Mouse (Mus musculus): ENCODE data around the gene Grik3. TPM values are rescaled to one million over a fixed set of nuclear protein-coding genes. Genes with fewer than 3 reads are reported as not detected.

Gene Grik3
- polyA plus RNA-seq, 1 experiment from 2014 or later: 0.62 TPM

DNA sequence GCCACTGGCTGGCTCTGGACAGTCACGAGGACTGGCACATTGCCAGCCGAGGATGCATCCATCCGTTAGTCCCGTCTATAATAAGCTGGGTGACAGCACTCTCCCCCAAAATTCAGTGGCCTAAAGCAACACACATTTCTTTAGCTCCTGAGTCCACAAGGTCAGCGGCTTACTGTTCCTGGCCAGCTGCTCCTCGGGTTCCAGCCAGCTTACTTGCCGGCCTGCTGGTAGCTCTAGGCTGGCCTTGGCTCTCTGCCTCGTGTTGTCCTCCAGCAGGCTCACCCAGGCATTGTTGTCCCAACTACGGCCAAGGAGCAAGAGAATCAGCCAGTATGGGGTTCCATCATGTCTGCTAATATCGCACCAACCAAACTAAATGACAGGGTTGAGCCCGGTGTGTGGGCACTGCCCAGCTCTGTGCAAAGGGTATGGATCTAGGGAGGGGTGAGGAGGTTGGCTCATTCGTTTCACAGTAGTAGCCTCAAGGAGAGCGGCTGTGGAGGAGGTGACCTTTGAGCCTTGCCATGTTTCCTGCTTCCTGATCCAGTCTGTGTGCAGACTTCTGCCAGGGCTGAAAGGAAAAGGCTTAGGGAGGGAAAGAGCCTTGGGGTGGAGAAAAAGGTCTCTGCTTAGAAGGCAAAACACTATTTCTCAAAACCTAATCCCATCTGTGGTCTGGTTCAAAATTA, 146.3 kb downstream of the Grik3 start:
- no peak overlapping the region for H3K4me3 ChIP-seq
- H3K4me2 ChIP-seq: no peak overlapping the region
- no peaks in the 10 kb centered on the region for H3K27me3 ChIP-seq
- no peak overlapping the region for H3K27ac ChIP-seq
- no peaks in the 10 kb centered on the region for H3K36me3 ChIP-seq
- WGBS: 64% methylated on average over 13 of the region's 13 CpGs
- no peak for ATAC-seq (ENCODE audit: insufficient number of reproducible peaks, insufficient read depth, low FRiP score, low TSS enrichment, low read depth)
- H3K9me3 ChIP-seq: no peaks in the 10 kb centered on the region
- peaks cover 26% of the 10 kb centered on the region for H3K4me1 ChIP-seq
- H3K9ac ChIP-seq: no peak overlapping the region

DNA sequence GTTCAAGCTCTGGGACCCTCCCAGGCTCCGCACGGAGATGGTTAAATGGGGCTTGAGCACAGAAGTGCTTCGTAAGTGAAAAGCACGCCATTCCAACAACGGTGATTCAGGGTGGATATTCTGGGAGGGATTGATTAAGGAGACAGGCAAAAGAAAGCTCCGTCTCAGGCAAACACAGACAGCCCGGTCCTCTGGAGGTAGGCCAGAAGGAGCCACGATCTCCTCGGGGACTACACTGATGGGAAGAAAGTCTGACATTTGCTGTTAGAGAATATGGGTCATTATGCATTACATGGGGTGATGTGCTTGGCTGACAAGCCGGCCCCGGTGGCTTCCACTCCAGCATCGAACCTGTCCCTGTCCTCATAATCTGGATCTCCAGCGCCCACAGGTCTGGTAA, 146.9 kb downstream of the Grik3 start:
- no peaks in the 10 kb centered on the region for H3K27me3 ChIP-seq
- no peak overlapping the region for H3K4me3 ChIP-seq
- H3K4me1 ChIP-seq: peaks cover 26% of the 10 kb centered on the region
- H3K4me2 ChIP-seq: no peak overlapping the region
- ATAC-seq (ENCODE audit: insufficient number of reproducible peaks, insufficient read depth, low FRiP score, low TSS enrichment, low read depth): no peak
- H3K27ac ChIP-seq: no peak overlapping the region
- no peak overlapping the region for H3K9ac ChIP-seq
- no peaks in the 10 kb centered on the region for H3K9me3 ChIP-seq
- no peaks in the 10 kb centered on the region for H3K36me3 ChIP-seq
- WGBS: 70% methylated on average over 13 of the region's 13 CpGs

DNA sequence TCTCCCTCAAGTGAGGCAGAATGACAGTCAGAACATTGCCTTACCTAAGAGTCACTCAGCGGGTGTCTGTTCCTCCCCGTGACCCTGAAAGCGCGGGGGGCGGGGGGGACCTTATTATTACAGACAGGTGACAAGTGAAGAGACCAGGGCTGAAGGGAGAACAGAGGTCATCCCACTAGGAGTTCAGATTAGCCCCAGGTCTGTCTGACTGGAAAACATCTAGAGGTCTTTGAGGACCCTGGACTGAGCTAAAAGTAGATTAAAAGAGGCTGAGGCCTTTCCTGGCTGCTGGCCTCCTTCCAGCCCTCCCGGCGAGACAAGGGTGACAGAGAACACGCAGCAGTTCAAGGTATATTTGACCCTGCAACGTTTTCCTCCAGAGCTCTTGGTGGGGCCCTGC, 150.0 kb downstream of the Grik3 start:
- no peak overlapping the region for H3K4me2 ChIP-seq
- H3K36me3 ChIP-seq: no peaks in the 10 kb centered on the region
- no peak overlapping the region for H3K9ac ChIP-seq
- no peak overlapping the region for H3K4me3 ChIP-seq
- peaks cover 4% of the 10 kb centered on the region; the same call in 1 of the 2 replicates for H3K27me3 ChIP-seq
- peaks cover 26% of the 10 kb centered on the region for H3K4me1 ChIP-seq
- no peak overlapping the region for H3K27ac ChIP-seq
- WGBS: 63% methylated on average over 9 of the region's 9 CpGs
- H3K9me3 ChIP-seq: no peaks in the 10 kb centered on the region
- no peak for ATAC-seq (ENCODE audit: insufficient number of reproducible peaks, insufficient read depth, low FRiP score, low TSS enrichment, low read depth)

- Histone ChIP-seq H3K4me3 (no peak overlapping the region), H3K4me2 (no peak overlapping the region), H3K27me3 (peaks cover 4% of the 10 kb centered on the region; the same call in 1 of the 2 replicates), H3K9me3 (no peaks in the 10 kb centered on the region), H3K27ac (no peak overlapping the region), H3K36me3 (no peaks in the 10 kb centered on the region), H3K9ac (no peak overlapping the region), H3K4me1 (peaks cover 26% of the 10 kb centered on the region)
- 81% methylated on average over 15 of the region's 15 CpGs for WGBS
- ATAC-seq (ENCODE audit: insufficient number of reproducible peaks, insufficient read depth, low FRiP score, low TSS enrichment, low read depth): no peak
Measured at GRCm38 (mm10) chr4:125640921-125641663, 150.6 kb downstream of the Grik3 start.

DNA sequence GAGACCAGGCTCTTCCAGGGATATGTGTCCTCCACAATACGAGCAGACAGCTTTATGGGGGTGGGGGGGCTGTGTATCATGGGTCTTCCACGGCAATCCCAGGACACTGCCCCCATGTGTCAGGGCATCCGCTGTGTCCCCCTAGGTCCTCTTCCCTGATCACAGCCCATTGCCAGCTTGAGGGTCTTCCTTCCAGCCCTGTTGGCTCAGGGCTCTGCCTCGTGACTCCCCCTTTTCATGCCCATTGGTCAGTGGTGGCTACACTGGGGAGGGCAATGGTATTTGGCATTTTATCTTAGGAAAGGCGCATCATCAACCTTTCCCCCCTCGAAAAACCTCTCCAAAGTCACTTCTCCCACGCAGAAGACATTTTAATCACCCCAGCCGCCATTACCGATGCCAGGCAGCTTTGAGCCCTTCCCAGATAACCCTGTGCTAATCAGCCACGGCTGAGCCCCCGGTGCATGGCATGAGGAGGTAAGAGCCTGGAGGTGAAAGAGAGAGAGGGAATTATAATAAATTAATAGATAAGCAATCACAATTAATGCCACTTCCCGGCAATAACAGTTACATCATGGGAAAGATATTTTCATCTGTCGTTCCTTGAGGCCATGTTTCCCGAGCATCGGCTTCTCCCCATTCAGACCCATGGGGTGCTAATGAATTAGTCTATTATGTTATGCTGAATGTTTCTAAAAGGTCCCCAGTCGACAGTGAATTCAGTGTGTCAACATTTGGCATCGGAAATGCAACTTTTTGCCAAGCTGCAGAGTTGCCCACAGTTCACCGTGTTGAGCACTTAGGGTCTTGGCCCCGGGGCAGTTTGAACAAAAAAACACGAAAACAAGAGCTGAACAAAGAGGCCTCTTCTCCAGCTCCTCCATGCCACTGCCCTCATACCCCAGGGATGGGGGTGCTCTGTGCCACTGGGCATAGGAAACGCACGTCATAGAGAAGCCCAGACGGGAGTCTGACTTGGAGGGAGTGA, 154.4 kb downstream of the Grik3 start:
- Histone ChIP-seq H3K9ac (no peak overlapping the region), H3K9me3 (no peaks in the 10 kb centered on the region), H3K27me3 (peaks cover 4% of the 10 kb centered on the region; the same call in 1 of the 2 replicates), H3K4me3 (no peak overlapping the region), H3K4me2 (no peak overlapping the region), H3K36me3 (no peaks in the 10 kb centered on the region), H3K4me1 (peaks cover 7% of the 10 kb centered on the region; the same call in 1 of the 2 replicates), H3K27ac (no peak overlapping the region)
- 61% methylated on average over 23 of the region's 23 CpGs for WGBS
- no peak for ATAC-seq (ENCODE audit: insufficient number of reproducible peaks, insufficient read depth, low FRiP score, low TSS enrichment, low read depth)

GRCm38 (mm10) chr4:125651676-125652246, 161.3 kb downstream of the Grik3 start:
- WGBS: 40% methylated on average over 24 of the region's 24 CpGs
- Histone ChIP-seq H3K9me3 (no peaks in the 10 kb centered on the region), H3K9ac (no peak overlapping the region), H3K4me3 (no peak overlapping the region), H3K27me3 (peaks cover 2% of the 10 kb centered on the region; the same call in 1 of the 2 replicates), H3K36me3 (no peaks in the 10 kb centered on the region), H3K27ac (no peak overlapping the region), H3K4me1 (peaks cover 10% of the 10 kb centered on the region; the same call in 1 of the 2 replicates), H3K4me2 (no peak overlapping the region)
- no peak for ATAC-seq (ENCODE audit: insufficient number of reproducible peaks, insufficient read depth, low FRiP score, low TSS enrichment, low read depth)

GRCm38 (mm10) chr4:125656031-125656430, 165.5 kb downstream of the Grik3 start:
- ATAC-seq (ENCODE audit: insufficient number of reproducible peaks, insufficient read depth, low FRiP score, low TSS enrichment, low read depth): no peak
- H3K9me3 ChIP-seq: no peaks in the 10 kb centered on the region
- 87% methylated on average over 19 of the region's 19 CpGs for WGBS

GRCm38 (mm10) chr4:125658376-125658775, 167.9 kb downstream of the Grik3 start:
- Histone ChIP-seq H3K4me3 (no peak overlapping the region), H3K9ac (no peak overlapping the region), H3K27me3 (no peaks in the 10 kb centered on the region), H3K4me1 (peaks cover 4% of the 10 kb centered on the region), H3K36me3 (no peaks in the 10 kb centered on the region), H3K27ac (no peak overlapping the region), H3K9me3 (no peaks in the 10 kb centered on the region), H3K4me2 (no peak overlapping the region)
- 52% methylated on average over 8 of the region's 8 CpGs for WGBS
- ATAC-seq (ENCODE audit: insufficient number of reproducible peaks, insufficient read depth, low FRiP score, low TSS enrichment, low read depth): no peak

More at GRCm38 (mm10) chr4:125656031-125656430, 165.5 kb downstream of the Grik3 start:
- Histone ChIP-seq H3K4me1 (peaks cover 10% of the 10 kb centered on the region), H3K36me3 (no peaks in the 10 kb centered on the region), H3K4me3 (no peak overlapping the region), H3K27me3 (no peaks in the 10 kb centered on the region), H3K27ac (no peak overlapping the region), H3K9ac (no peak overlapping the region), H3K4me2 (no peak overlapping the region)

DNA sequence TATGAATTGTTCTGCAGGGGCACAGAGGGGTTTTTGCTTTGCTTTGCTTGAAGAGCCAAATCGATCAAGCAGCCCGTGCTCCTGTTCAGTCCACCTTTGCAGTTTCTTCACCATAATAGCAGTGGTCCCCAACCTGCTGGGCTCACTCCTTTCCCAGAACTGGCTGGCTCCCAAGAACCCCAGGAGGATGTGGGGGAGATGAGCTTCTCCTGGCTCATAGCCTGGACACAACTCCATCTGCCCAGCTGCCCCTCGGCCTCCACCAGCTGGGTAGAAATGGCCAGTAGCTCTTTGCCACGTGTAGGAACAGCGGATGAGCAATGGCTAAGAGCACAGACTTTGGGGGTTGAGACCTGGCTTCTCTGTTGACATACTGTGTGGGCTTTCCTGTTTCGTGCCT, 171.5 kb downstream of the Grik3 start:
- no peak overlapping the region for H3K4me3 ChIP-seq
- H3K27ac ChIP-seq: no peak overlapping the region
- WGBS: 83% methylated on average over 6 of the region's 6 CpGs
- H3K9me3 ChIP-seq: no peaks in the 10 kb centered on the region
- H3K4me1 ChIP-seq: peaks cover 19% of the 10 kb centered on the region
- H3K36me3 ChIP-seq: no peaks in the 10 kb centered on the region
- H3K4me2 ChIP-seq: no peak overlapping the region
- H3K27me3 ChIP-seq: no peaks in the 10 kb centered on the region
- H3K9ac ChIP-seq: no peak overlapping the region
- no peak for ATAC-seq (ENCODE audit: insufficient number of reproducible peaks, insufficient read depth, low FRiP score, low TSS enrichment, low read depth)

DNA sequence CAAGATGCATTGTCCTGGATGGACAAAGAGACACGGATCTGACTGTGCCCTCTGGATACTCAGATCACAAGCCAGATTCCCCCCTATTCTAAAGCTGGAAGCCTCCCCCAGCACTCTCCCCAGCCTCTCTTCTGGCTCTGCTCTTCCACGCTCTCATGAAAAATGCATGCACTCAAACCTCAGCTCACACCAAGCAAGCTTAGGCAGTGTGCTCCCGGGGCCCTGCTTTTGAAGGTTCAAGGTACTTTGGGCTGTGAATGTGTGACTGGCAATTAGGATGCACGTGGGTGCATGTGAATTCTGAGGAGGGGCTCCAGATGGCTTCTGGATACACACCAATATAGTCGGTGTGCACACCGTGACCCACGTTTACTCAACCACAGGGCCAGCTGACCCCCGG, 172.8 kb downstream of the Grik3 start:
- Histone ChIP-seq H3K4me1 (peaks cover 19% of the 10 kb centered on the region), H3K9me3 (no peaks in the 10 kb centered on the region), H3K9ac (no peak overlapping the region), H3K27ac (no peak overlapping the region), H3K27me3 (no peaks in the 10 kb centered on the region), H3K4me2 (no peak overlapping the region), H3K36me3 (no peaks in the 10 kb centered on the region), H3K4me3 (no peak overlapping the region)
- 64% methylated on average over 8 of the region's 8 CpGs for WGBS
- no peak for ATAC-seq (ENCODE audit: insufficient number of reproducible peaks, insufficient read depth, low FRiP score, low TSS enrichment, low read depth)

- Histone ChIP-seq H3K4me2 (no peak overlapping the region), H3K36me3 (no peaks in the 10 kb centered on the region), H3K27me3 (no peaks in the 10 kb centered on the region), H3K9me3 (no peaks in the 10 kb centered on the region), H3K4me1 (peaks cover 19% of the 10 kb centered on the region), H3K9ac (no peak overlapping the region), H3K4me3 (no peak overlapping the region), H3K27ac (no peak overlapping the region)
- 24% methylated on average over 5 of the region's 5 CpGs for WGBS
- no peak for ATAC-seq (ENCODE audit: insufficient number of reproducible peaks, insufficient read depth, low FRiP score, low TSS enrichment, low read depth)
Measured at GRCm38 (mm10) chr4:125665955-125666354, 175.5 kb downstream of the Grik3 start.

All from embryonic facial prominence, embryonic 13.5 days (tissue).